Mouse (Mus musculus): ENCODE measurements at regions not wholly inside any gene's neighbourhood (a gene's known extent, or its start where the extent isn't known, plus 50 kb on each side); places are given as distances from the start of the nearest gene placed in this dataset.
A peak's percentile ranks its signal among the peaks of the same experiment; 100 is the strongest.

- in situ Hi-C loops (cut with MboI; ENCODE audit: low sequenced_read_pairs in 2 of 2, unreplicated experiment in 2 of 2), result no loop called here
- Histone ChIP-seq H3K27ac (ENCODE audit: insufficient read depth, low read depth, low read length, poor library complexity, severe bottlenecking) (no peak overlapping the region; the same call in 1 of the 2 replicates), H3K36me3 (ENCODE audit: control insufficient read depth, insufficient read depth, low read length, poor library complexity, severe bottlenecking) (no peaks in the 10 kb centered on the region; the same call in 1 of the 2 replicates), H3K9me3 (ENCODE audit: control insufficient read depth, insufficient read depth, low read depth, low read length) (no peaks in the 10 kb centered on the region), H3K9ac (ENCODE audit: insufficient read depth, low read depth, low read length, poor library complexity, severe bottlenecking) (no peak overlapping the region), H3K4me1 (ENCODE audit: control insufficient read depth in 2 of 2, insufficient read depth in 2 of 2, low read length in 2 of 2, poor library complexity in 1 of 2) (peaks cover 7 to 10% of the 10 kb centered on the region in 2 experiments; a peak in 3 of 4 replicates), H3K4me3 (ENCODE audit: insufficient read depth in 1 of 2, low read depth in 1 of 2, low read length in 2 of 2, poor library complexity in 1 of 2, severe bottlenecking in 1 of 2) (no peak overlapping the region)
- DNase-seq (ENCODE audit: low read depth, low spot score), result no peak
- no peak for TF ChIP-seq ZNF384 (IDR thresholded peaks at IDR 0.05; ENCODE audit: low read depth, low read length)
- no peak for TF ChIP-seq HCFC1 (IDR thresholded peaks at IDR 0.05; ENCODE audit: borderline replicate concordance, insufficient read depth, low read length)
- no peak for TF ChIP-seq ZC3H11A (IDR thresholded peaks at IDR 0.05; ENCODE audit: borderline replicate concordance, low read depth, low read length)
- TF ChIP-seq CHD2 (IDR thresholded peaks at IDR 0.05; ENCODE audit: low read depth, low read length), result no peak
- TF ChIP-seq MAFK (IDR thresholded peaks at IDR 0.05; ENCODE audit: insufficient read depth, low read depth, low read length), result no peak
These were observed 77.3 kb upstream of the Kdm7a start for GRCm38 (mm10) chr6:39283761-39284415.

GRCm38 (mm10) chr6:39278317-39278716 lies 71.7 kb upstream of the Kdm7a start:
- Histone ChIP-seq H3K36me3 (ENCODE audit: control insufficient read depth, insufficient read depth, low read length, poor library complexity, severe bottlenecking) (no peaks in the 10 kb centered on the region), H3K9ac (ENCODE audit: insufficient read depth, low read depth, low read length, poor library complexity, severe bottlenecking) (no peak overlapping the region), H3K4me3 (ENCODE audit: insufficient read depth in 1 of 2, low read depth in 1 of 2, low read length in 2 of 2, poor library complexity in 1 of 2, severe bottlenecking in 1 of 2) (no peak overlapping the region), H3K9me3 (ENCODE audit: control insufficient read depth, insufficient read depth, low read depth, low read length) (no peaks in the 10 kb centered on the region), H3K27ac (ENCODE audit: insufficient read depth, low read depth, low read length, poor library complexity, severe bottlenecking) (no peak overlapping the region), H3K4me1 (ENCODE audit: control insufficient read depth in 2 of 2, insufficient read depth in 2 of 2, low read length in 2 of 2, poor library complexity in 1 of 2) (peaks cover 0 to 11% of the 10 kb centered on the region in 2 experiments; a peak in 1 of 4 replicates)
- in situ Hi-C loops (cut with MboI; ENCODE audit: low sequenced_read_pairs in 2 of 2, unreplicated experiment in 2 of 2), result no loop called here
- TF ChIP-seq CHD2 (IDR thresholded peaks at IDR 0.05; ENCODE audit: low read depth, low read length) (no peak), ZC3H11A (IDR thresholded peaks at IDR 0.05; ENCODE audit: borderline replicate concordance, low read depth, low read length) (no peak), ZNF384 (IDR thresholded peaks at IDR 0.05; ENCODE audit: low read depth, low read length) (no peak), HCFC1 (IDR thresholded peaks at IDR 0.05; ENCODE audit: borderline replicate concordance, insufficient read depth, low read length) (no peak), MAFK (IDR thresholded peaks at IDR 0.05; ENCODE audit: insufficient read depth, low read depth, low read length) (no peak)
- no peak for DNase-seq (ENCODE audit: low read depth, low spot score)

GRCm38 (mm10) chr6:39274774-39275502 lies 68.3 kb upstream of the Kdm7a start:
- no peak overlapping the region for H3K9ac ChIP-seq (ENCODE audit: insufficient read depth, low read depth, low read length, poor library complexity, severe bottlenecking)
- no peaks in the 10 kb centered on the region for H3K36me3 ChIP-seq (ENCODE audit: control insufficient read depth, insufficient read depth, low read length, poor library complexity, severe bottlenecking)
- in situ Hi-C loops (cut with MboI; ENCODE audit: low sequenced_read_pairs in 2 of 2, unreplicated experiment in 2 of 2), result no loop called here
- TF ChIP-seq HCFC1 (IDR thresholded peaks at IDR 0.05; ENCODE audit: borderline replicate concordance, insufficient read depth, low read length), result no peak
- no peak for TF ChIP-seq MAFK (IDR thresholded peaks at IDR 0.05; ENCODE audit: insufficient read depth, low read depth, low read length)
- no peak for TF ChIP-seq CHD2 (IDR thresholded peaks at IDR 0.05; ENCODE audit: low read depth, low read length)
- TF ChIP-seq ZNF384 (IDR thresholded peaks at IDR 0.05; ENCODE audit: low read depth, low read length), result no peak
- TF ChIP-seq ZC3H11A (IDR thresholded peaks at IDR 0.05; ENCODE audit: borderline replicate concordance, low read depth, low read length), result no peak
- H3K4me3 ChIP-seq (ENCODE audit: insufficient read depth in 1 of 2, low read depth in 1 of 2, low read length in 2 of 2, poor library complexity in 1 of 2, severe bottlenecking in 1 of 2), result no peak overlapping the region
- H3K27ac ChIP-seq (ENCODE audit: insufficient read depth, low read depth, low read length, poor library complexity, severe bottlenecking), result no peak overlapping the region
- no peak for DNase-seq (ENCODE audit: low read depth, low spot score)
- H3K9me3 ChIP-seq (ENCODE audit: control insufficient read depth, insufficient read depth, low read depth, low read length), result no peaks in the 10 kb centered on the region
- H3K4me1 ChIP-seq (ENCODE audit: control insufficient read depth in 2 of 2, insufficient read depth in 2 of 2, low read length in 2 of 2, poor library complexity in 1 of 2), result peaks cover 0 to 12% of the 10 kb centered on the region in 2 experiments; a peak in 1 of 4 replicates

- TF ChIP-seq CHD2 (IDR thresholded peaks at IDR 0.05; ENCODE audit: low read depth, low read length) (no peak), MAFK (IDR thresholded peaks at IDR 0.05; ENCODE audit: insufficient read depth, low read depth, low read length) (peak; percentile 93)
- no peaks in the 10 kb centered on the region for H3K36me3 ChIP-seq (ENCODE audit: control insufficient read depth, insufficient read depth, low read length, poor library complexity, severe bottlenecking)
- in situ Hi-C loops (cut with MboI; ENCODE audit: low sequenced_read_pairs in 2 of 2, unreplicated experiment in 2 of 2), result no loop called here
- peaks cover 0 to 18% of the 10 kb centered on the region in 2 experiments; a peak in 3 of 4 replicates for H3K4me1 ChIP-seq (ENCODE audit: control insufficient read depth in 2 of 2, insufficient read depth in 2 of 2, low read length in 2 of 2, poor library complexity in 1 of 2)
- no peak overlapping the region for H3K4me3 ChIP-seq (ENCODE audit: insufficient read depth in 1 of 2, low read depth in 1 of 2, low read length in 2 of 2, poor library complexity in 1 of 2, severe bottlenecking in 1 of 2)
- no peak for DNase-seq (ENCODE audit: low read depth, low spot score)
- no peak overlapping the region for H3K9ac ChIP-seq (ENCODE audit: insufficient read depth, low read depth, low read length, poor library complexity, severe bottlenecking)
- H3K9me3 ChIP-seq (ENCODE audit: control insufficient read depth, insufficient read depth, low read depth, low read length), result no peaks in the 10 kb centered on the region
- H3K27ac ChIP-seq (ENCODE audit: insufficient read depth, low read depth, low read length, poor library complexity, severe bottlenecking), result no peak overlapping the region
These were observed 66.8 kb upstream of the Kdm7a start for GRCm38 (mm10) chr6:39273427-39273826.

Measured in ES-E14 (cell line).